Mouse (Mus musculus): Measurements from ENCODE around the gene Musk. TPM values are rescaled to one million over a fixed set of nuclear protein-coding genes. Genes with fewer than 3 reads are reported as not detected.

Gene Musk
- polyA plus RNA-seq, 1 experiment: 0.40 TPM

DNA sequence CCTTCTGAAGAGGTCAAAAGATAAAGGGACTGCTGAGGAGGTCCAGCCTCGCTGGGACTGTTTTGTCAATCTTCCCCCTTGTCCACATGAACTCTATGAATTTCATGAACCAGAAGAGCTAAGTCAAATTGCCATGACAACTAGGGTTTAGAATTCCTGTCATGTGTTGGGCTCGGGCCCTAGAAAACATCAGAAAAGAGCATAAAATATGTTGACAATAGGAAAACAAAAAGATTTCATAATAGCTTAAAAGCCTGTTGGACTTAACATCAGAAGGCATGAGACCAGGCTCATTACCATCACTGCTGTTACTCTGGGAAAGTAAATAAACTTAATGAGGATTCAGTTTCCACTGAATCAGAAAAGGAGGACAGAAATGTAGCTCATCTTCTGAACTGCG lies 46.6 kb downstream of the Musk start:
- no peak overlapping the region for H3K4me3 ChIP-seq (ENCODE audit: insufficient read depth, low read length)
- H3K27ac ChIP-seq (ENCODE audit: insufficient read depth, low read length): no peak overlapping the region
- TF ChIP-seq CTCF (IDR thresholded peaks at IDR 0.05; ENCODE audit: borderline replicate concordance, insufficient read depth, low read length) (no peak), POLR2A (IDR thresholded peaks at IDR 0.05; ENCODE audit: low read depth, low read length) (no peak)
- peaks cover 11% of the 10 kb centered on the region; the same call in 1 of the 2 replicates for H3K4me1 ChIP-seq (ENCODE audit: control insufficient read depth, insufficient read depth, low read length)

DNA sequence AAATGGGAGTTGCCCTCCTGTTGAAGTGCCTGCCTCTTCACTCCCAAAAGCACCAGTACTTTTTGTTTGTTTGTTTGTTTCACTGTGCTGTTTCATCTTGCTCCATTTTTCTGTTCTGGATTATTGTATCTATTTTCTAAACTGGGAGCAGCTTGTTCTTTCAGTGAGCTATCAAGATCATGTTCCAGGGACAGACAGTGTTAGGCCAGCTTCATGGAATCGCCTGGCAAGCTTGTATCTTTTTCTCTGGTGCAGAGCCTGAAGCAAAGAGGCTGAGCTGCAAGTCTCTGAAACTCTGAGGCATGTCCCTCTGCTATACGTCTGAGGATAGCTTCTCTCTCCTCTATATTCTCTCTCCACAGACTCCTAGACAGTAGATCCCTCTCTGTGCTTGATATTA lies 50.5 kb downstream of the Musk start:
- no peak overlapping the region for H3K27ac ChIP-seq (ENCODE audit: insufficient read depth, low read length)
- H3K4me1 ChIP-seq (ENCODE audit: control insufficient read depth, insufficient read depth, low read length): 0 out of 2 replicates have a peak, but pooled peaks cover 2% of the 10 kb centered on the region
- no peak overlapping the region for H3K4me3 ChIP-seq (ENCODE audit: insufficient read depth, low read length)
- no peak for TF ChIP-seq CTCF (IDR thresholded peaks at IDR 0.05; ENCODE audit: borderline replicate concordance, insufficient read depth, low read length)

DNA sequence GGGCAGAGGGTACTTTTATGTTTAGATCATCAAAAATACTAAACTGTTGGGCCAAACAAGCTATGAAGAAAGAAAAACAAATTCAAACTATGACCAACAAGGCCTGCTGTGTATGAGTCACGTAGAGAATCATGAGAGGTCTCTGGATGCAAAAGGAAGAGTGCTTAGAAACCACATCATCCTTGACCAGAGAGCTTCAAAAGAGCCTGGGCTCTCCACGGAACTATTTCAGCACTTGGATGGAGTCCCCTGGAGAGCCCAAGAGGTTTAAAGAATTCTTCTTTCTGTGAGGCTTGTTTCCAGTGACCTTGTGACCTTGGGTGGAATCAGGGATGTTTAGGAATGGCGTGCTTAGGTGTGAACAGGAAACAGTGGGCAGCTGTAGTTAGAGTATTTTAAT lies 53.5 kb downstream of the Musk start:
- H3K4me1 ChIP-seq (ENCODE audit: control insufficient read depth, insufficient read depth, low read length): no peaks in the 10 kb centered on the region
- H3K27ac ChIP-seq (ENCODE audit: insufficient read depth, low read length): no peak overlapping the region
- no peak for TF ChIP-seq POLR2A (IDR thresholded peaks at IDR 0.05; ENCODE audit: low read depth, low read length)
- TF ChIP-seq CTCF (IDR thresholded peaks at IDR 0.05; ENCODE audit: borderline replicate concordance, insufficient read depth, low read length): no peak
- H3K4me3 ChIP-seq (ENCODE audit: insufficient read depth, low read length): no peak overlapping the region

DNA sequence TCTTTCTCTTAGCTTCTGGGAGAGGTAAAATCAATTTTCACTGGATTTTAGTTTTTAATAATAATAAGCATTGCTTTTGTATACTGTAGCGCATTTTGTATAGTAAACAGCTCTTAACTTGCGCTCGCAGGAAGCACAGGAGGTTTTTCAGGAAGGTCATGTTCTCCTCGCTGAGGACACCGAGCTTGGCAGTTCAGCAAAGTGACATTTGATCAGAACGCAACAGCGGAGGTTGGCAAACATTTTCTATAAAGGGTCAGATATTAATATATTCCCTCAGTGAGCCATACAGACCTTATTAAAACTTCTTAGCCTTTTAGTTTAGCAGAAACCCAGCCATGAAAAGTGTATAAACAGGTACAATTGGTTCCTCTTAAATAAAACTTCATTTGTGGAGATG lies 64.4 kb downstream of the Musk start:
- H3K27ac ChIP-seq (ENCODE audit: insufficient read depth, low read length): no peak overlapping the region
- no peak overlapping the region for H3K4me3 ChIP-seq (ENCODE audit: insufficient read depth, low read length)
- no peak for TF ChIP-seq CTCF (IDR thresholded peaks at IDR 0.05; ENCODE audit: borderline replicate concordance, insufficient read depth, low read length)
- no peak for TF ChIP-seq POLR2A (IDR thresholded peaks at IDR 0.05; ENCODE audit: low read depth, low read length)
- no peaks in the 10 kb centered on the region for H3K4me1 ChIP-seq (ENCODE audit: control insufficient read depth, insufficient read depth, low read length)

GRCm38 (mm10) chr4:58351165-58351564 lies 65.4 kb downstream of the Musk start:
- TF ChIP-seq POLR2A (IDR thresholded peaks at IDR 0.05; ENCODE audit: low read depth, low read length) (no peak), CTCF (IDR thresholded peaks at IDR 0.05; ENCODE audit: borderline replicate concordance, insufficient read depth, low read length) (no peak)
- Histone ChIP-seq H3K4me1 (ENCODE audit: control insufficient read depth, insufficient read depth, low read length) (no peaks in the 10 kb centered on the region), H3K4me3 (ENCODE audit: insufficient read depth, low read length) (no peak overlapping the region), H3K27ac (ENCODE audit: insufficient read depth, low read length) (no peak overlapping the region)

- Histone ChIP-seq H3K4me3 (ENCODE audit: insufficient read depth, low read length) (no peak overlapping the region), H3K4me1 (ENCODE audit: control insufficient read depth, insufficient read depth, low read length) (no peaks in the 10 kb centered on the region), H3K27ac (ENCODE audit: insufficient read depth, low read length) (no peak overlapping the region)
- TF ChIP-seq CTCF (IDR thresholded peaks at IDR 0.05; ENCODE audit: borderline replicate concordance, insufficient read depth, low read length) (no peak), POLR2A (IDR thresholded peaks at IDR 0.05; ENCODE audit: low read depth, low read length) (no peak)
Measured at GRCm38 (mm10) chr4:58351590-58351989, 65.8 kb downstream of the Musk start.

DNA sequence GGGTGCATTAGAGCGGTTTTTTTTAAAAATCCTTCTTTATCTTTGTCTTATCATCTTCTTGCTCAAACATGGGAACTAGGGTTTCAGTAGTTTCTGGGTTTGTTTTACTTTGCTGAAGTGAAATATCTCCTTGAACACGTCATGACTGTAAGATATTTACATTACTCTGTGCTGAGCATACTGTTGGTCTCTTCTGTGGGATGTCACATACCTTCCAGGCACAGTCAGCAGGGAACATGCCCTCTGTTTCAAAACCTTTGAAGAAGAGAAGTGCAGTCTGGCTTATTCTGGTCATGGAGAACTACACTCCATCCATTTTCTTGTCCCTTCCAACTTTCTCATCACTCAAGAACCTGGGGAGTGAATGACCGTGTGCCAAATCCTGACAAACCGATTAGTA lies 73.2 kb downstream of the Musk start:
- Histone ChIP-seq H3K4me3 (ENCODE audit: insufficient read depth, low read length) (no peak overlapping the region), H3K27ac (ENCODE audit: insufficient read depth, low read length) (peak overlapping the region; percentile 77), H3K4me1 (ENCODE audit: control insufficient read depth, insufficient read depth, low read length) (peaks cover 4% of the 10 kb centered on the region)
- TF ChIP-seq CTCF (IDR thresholded peaks at IDR 0.05; ENCODE audit: borderline replicate concordance, insufficient read depth, low read length): no peak
- no peak for TF ChIP-seq POLR2A (IDR thresholded peaks at IDR 0.05; ENCODE audit: low read depth, low read length)

DNA sequence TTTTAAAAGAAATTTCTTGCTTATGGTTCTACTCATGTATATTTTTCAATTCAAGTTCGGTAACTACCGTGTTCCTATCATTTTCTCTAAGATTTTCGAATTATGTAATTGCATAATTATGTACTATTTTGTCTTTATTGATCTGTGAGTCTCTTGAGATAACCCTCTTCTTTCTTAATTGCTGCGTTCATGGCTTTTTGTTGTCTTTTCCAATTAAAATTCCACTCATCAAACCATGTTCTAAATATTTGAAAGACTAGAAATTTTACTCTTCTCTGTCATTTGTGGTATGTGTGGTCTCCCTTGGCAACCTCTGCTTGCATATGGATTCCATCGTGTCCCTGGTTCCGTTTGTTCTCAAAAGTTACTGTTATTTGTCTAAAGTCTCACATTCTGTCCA lies 79.6 kb downstream of the Musk start:
- H3K27ac ChIP-seq (ENCODE audit: insufficient read depth, low read length): no peak overlapping the region
- no peaks in the 10 kb centered on the region for H3K4me1 ChIP-seq (ENCODE audit: control insufficient read depth, insufficient read depth, low read length)
- no peak overlapping the region for H3K4me3 ChIP-seq (ENCODE audit: insufficient read depth, low read length)
- TF ChIP-seq CTCF (IDR thresholded peaks at IDR 0.05; ENCODE audit: borderline replicate concordance, insufficient read depth, low read length) (no peak), POLR2A (IDR thresholded peaks at IDR 0.05; ENCODE audit: low read depth, low read length) (no peak)

GRCm38 (mm10) chr4:58371106-58371505 lies 85.3 kb downstream of the Musk start:
- TF ChIP-seq CTCF (IDR thresholded peaks at IDR 0.05; ENCODE audit: borderline replicate concordance, insufficient read depth, low read length) (no peak), POLR2A (IDR thresholded peaks at IDR 0.05; ENCODE audit: low read depth, low read length) (no peak)
- Histone ChIP-seq H3K27ac (ENCODE audit: insufficient read depth, low read length) (no peak overlapping the region), H3K4me1 (ENCODE audit: control insufficient read depth, insufficient read depth, low read length) (peaks cover 4% of the 10 kb centered on the region; the same call in 1 of the 2 replicates), H3K4me3 (ENCODE audit: insufficient read depth, low read length) (no peak overlapping the region)

DNA sequence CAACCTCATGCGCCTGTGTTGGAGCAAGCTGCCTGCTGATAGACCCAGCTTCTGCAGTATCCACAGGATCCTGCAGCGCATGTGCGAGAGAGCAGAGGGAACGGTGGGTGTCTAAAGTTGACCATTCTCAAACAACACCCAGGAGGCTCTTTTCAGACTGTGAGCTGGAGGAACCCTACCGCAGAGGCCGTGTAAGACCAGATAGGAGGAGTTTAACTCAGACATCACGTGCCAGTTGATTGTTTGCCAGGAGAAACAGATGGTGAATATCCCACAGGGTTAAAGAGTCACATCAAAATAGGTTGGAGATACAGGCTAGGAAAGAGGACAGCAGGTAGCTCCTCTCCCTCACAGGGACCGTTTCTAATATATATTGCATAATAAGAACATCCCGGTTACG lies 87.8 kb downstream of the Musk start:
- Histone ChIP-seq H3K27ac (ENCODE audit: insufficient read depth, low read length) (no peak overlapping the region), H3K4me1 (ENCODE audit: control insufficient read depth, insufficient read depth, low read length) (peaks cover 4% of the 10 kb centered on the region; the same call in 1 of the 2 replicates), H3K4me3 (ENCODE audit: insufficient read depth, low read length) (no peak overlapping the region)
- TF ChIP-seq CTCF (IDR thresholded peaks at IDR 0.05; ENCODE audit: borderline replicate concordance, insufficient read depth, low read length) (no peak), POLR2A (IDR thresholded peaks at IDR 0.05; ENCODE audit: low read depth, low read length) (no peak)
